Mouse (Mus musculus) G1E (cell line): ENCODE measurements around the gene Kdm2b.

Source experiments
- CTCF ChIP-seq: IDR thresholded peaks from 2 replicates; pipeline ENCODE4 v1.5.1; 2012; ENCODE audit warnings: low read depth, low read length, inconsistent platforms, mixed read lengths
- GATA1 ChIP-seq: IDR thresholded peaks from 2 replicates; pipeline ENCODE4 v1.6.1; 2012; ENCODE audit warnings: borderline replicate concordance, low read length, inconsistent platforms, mixed read lengths

GRCm38 (mm10) chr5:122928293-122928692 lies 61.3 kb downstream of the Kdm2b start:
- TF ChIP-seq GATA1 = no peak
- no peak for TF ChIP-seq CTCF
